Mouse (Mus musculus): ENCODE results near the gene C1qtnf12.

GRCm38 (mm10) chr4:156008369-156008768 lies 46.3 kb downstream of the C1qtnf12 start:
- TF ChIP-seq POLR2A (IDR thresholded peaks at IDR 0.05; ENCODE audit: borderline replicate concordance, extremely low read depth, low read depth, low read length): no peak
- TF ChIP-seq CTCF (IDR thresholded peaks at IDR 0.05; ENCODE audit: insufficient read depth, low read length): no peak

Measured in lung, adult 2 months (tissue).